8 mouse cellular contexts compared by ENCODE assay signal in the genomic region with DNA sequence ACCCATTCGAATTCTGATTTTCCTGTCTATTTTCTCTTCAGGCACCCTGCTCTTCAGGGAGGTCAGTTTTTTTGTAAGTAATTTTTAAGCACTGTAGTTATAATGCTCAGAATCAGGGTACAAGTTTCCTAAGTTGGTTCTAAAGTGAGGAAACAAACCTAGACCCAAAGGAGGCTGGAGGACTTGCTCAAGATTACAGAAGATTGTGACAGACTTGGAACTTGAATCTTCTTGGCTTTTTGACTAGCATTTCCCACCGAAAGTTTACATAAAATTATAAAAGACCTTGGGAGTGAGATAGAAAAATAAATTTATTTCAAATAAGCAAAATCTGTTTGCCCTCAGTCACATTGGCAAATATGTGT. TPM values are rescaled to one million over a fixed set of nuclear protein-coding genes. Genes with fewer than 3 reads are reported as not detected.
DNase-seq lines count a peak whose midpoint lies in the region; ATAC-seq and TF ChIP-seq lines count a peak whose summit lies in the region.

No protein-coding gene starts in this region.

- no peak for TF ChIP-seq CTCF in heart, adult 2 months (IDR thresholded peaks at IDR 0.05)
- no peak for TF ChIP-seq CTCF in MEL (IDR thresholded peaks at IDR 0.05 in 2 of 3, conservative IDR thresholded peaks at IDR 0.05 in 1 of 3; ENCODE audit: control insufficient read depth in 1 of 3, insufficient read depth in 1 of 3, low read depth in 2 of 3, low read length in 3 of 3, poor library complexity in 1 of 3, severe bottlenecking in 1 of 3)

- no peak for ATAC-seq in hindbrain, embryonic 14.5 days (ENCODE audit: low FRiP score)

- H3K9ac ChIP-seq in heart, adult 2 months (ENCODE audit: low read depth, low read length): peak overlapping the region; percentile 90
- H3K9ac ChIP-seq in MEL (ENCODE audit: control insufficient read depth, low read depth, low read length, poor library complexity, severe bottlenecking): peak overlapping the region; percentile 96
- peak overlapping the region; percentile 80 for H3K9ac ChIP-seq in hindbrain, embryonic 14.5 days

- peaks cover 2% of the 10 kb centered on the region; the same call in 1 of the 2 replicates for H3K4me1 ChIP-seq in heart, adult 2 months (ENCODE audit: control insufficient read depth, insufficient read depth, low read length)
- H3K4me1 ChIP-seq in MEL (ENCODE audit: control insufficient read depth in 1 of 2, insufficient read depth in 2 of 2, low read length in 2 of 2): peaks cover 6 to 9% of the 10 kb centered on the region in 2 experiments
- H3K4me1 ChIP-seq in hindbrain, embryonic 14.5 days (replicated peaks; ENCODE audit: control insufficient read depth, insufficient read depth, low read length): peaks cover 16% of the 10 kb centered on the region; the same call in 1 of the 2 replicates
- H3K4me1 ChIP-seq in megakaryocyte, embryonic 14.5 days: peaks cover 21% of the 10 kb centered on the region; the same call in 1 of the 2 replicates

- intact Hi-C loops in heart, adult 2 months (cut with DNase I): loop anchor here (2.0 to 10.0 kb wide), 2 partner anchors 115 to 333 kb away; a partner anchor contains a TSS

- peak overlapping the region; percentile 92 for H3K4me3 ChIP-seq in heart, adult 2 months
- peak overlapping the region; percentile 88 to 96 for H3K4me3 ChIP-seq in MEL (ENCODE audit: control insufficient read depth in 1 of 2, insufficient read depth in 1 of 2, low read depth in 2 of 2, low read length in 2 of 2)
- H3K4me3 ChIP-seq in hindbrain, embryonic 14.5 days (replicated peaks; ENCODE audit: low read length): peak overlapping the region; percentile 79
- H3K4me3 ChIP-seq in megakaryocyte, embryonic 14.5 days (replicated peaks): peak overlapping the region; percentile 99

- no peaks in the 10 kb centered on the region for H3K9me3 ChIP-seq in MEL (replicated peaks; ENCODE audit: insufficient read depth, low read length)
- no peaks in the 10 kb centered on the region for H3K9me3 ChIP-seq in hindbrain, embryonic 14.5 days (ENCODE audit: control insufficient read depth, low read length)
- no peaks in the 10 kb centered on the region for H3K9me3 ChIP-seq in megakaryocyte, embryonic 14.5 days

- DNase-seq in heart, adult 2 months: no peak
- DNase-seq in heart, adult 8-10 months (ENCODE audit: low spot score): no peak
- no peak for DNase-seq in MEL (ENCODE audit: low read depth, low spot score)
- DNase-seq in hindbrain, embryonic 14.5 days (ENCODE audit: low spot score): no peak
- DNase-seq in Muller cell, postnatal 12 days (ENCODE audit: inconsistent ontology term): no peak
- DNase-seq in layer of hippocampus, postnatal 14 days (ENCODE audit: low spot score in 2 of 2): no peak
- DNase-seq in cerebellum, postnatal 14 days: no peak

- no peak for TF ChIP-seq POLR2A in heart, adult 2 months (IDR thresholded peaks at IDR 0.05; ENCODE audit: insufficient read depth, low read depth, low read length)
- TF ChIP-seq POLR2A in MEL (IDR thresholded peaks at IDR 0.05; ENCODE audit: control insufficient read depth in 1 of 2, insufficient read depth in 1 of 2, low read depth in 1 of 2, low read length in 2 of 2, poor library complexity in 1 of 2): no peak

- H3K4me2 ChIP-seq in hindbrain, embryonic 14.5 days (replicated peaks): peak overlapping the region; percentile 59

- WGBS in heart, adult 2 months: 29% methylated on average over 2 of the region's 2 CpGs
- 38% methylated on average over 2 of the region's 2 CpGs for WGBS in hindbrain, embryonic 14.5 days

- no peak for TF ChIP-seq RAD21 in MEL (IDR thresholded peaks at IDR 0.05; ENCODE audit: low read depth, low read length)

- H3K79me2 ChIP-seq in heart, adult 2 months (replicated peaks; ENCODE audit: control insufficient read depth, insufficient read depth, low read length): no peaks in the 10 kb centered on the region; the same call in 1 of the 2 replicates
- peaks cover 28% of the 10 kb centered on the region for H3K79me2 ChIP-seq in MEL (ENCODE audit: control insufficient read depth, insufficient read depth, low read length, poor library complexity)

- H3K27ac ChIP-seq in heart, adult 2 months: peak overlapping the region; percentile 59
- H3K27ac ChIP-seq in MEL (ENCODE audit: control insufficient read depth, low read depth, low read length): peak overlapping the region; percentile 59
- peak overlapping the region; percentile 75; the same call in 1 of the 2 replicates for H3K27ac ChIP-seq in hindbrain, embryonic 14.5 days

- H3K36me3 ChIP-seq in heart, adult 2 months (ENCODE audit: control insufficient read depth, insufficient read depth, low read length): peaks cover 3% of the 10 kb centered on the region
- peaks cover 6 to 8% of the 10 kb centered on the region in 2 experiments; a peak in 3 of 4 replicates for H3K36me3 ChIP-seq in MEL (ENCODE audit: control insufficient read depth in 1 of 2, insufficient read depth in 2 of 2, low read length in 2 of 2)
- peaks cover 3% of the 10 kb centered on the region; the same call in 1 of the 2 replicates for H3K36me3 ChIP-seq in hindbrain, embryonic 14.5 days (replicated peaks; ENCODE audit: control insufficient read depth, insufficient read depth)
- H3K36me3 ChIP-seq in megakaryocyte, embryonic 14.5 days (replicated peaks; ENCODE audit: low read length): peaks cover 26% of the 10 kb centered on the region

- no peaks in the 10 kb centered on the region for H3K27me3 ChIP-seq in heart, adult 2 months (ENCODE audit: control insufficient read depth, insufficient read depth, low read length)
- H3K27me3 ChIP-seq in MEL (ENCODE audit: control insufficient read depth in 1 of 2, insufficient read depth in 2 of 2, low read length in 2 of 2): no peaks in the 10 kb centered on the region
- H3K27me3 ChIP-seq in hindbrain, embryonic 14.5 days (ENCODE audit: control insufficient read depth, insufficient read depth, low read length): no peaks in the 10 kb centered on the region
- H3K27me3 ChIP-seq in megakaryocyte, embryonic 14.5 days (replicated peaks): no peaks in the 10 kb centered on the region

- TF ChIP-seq EP300 in heart, adult 2 months (IDR thresholded peaks at IDR 0.05; ENCODE audit: insufficient read depth, low read depth, low read length): no peak
- TF ChIP-seq EP300 in MEL (IDR thresholded peaks at IDR 0.05; ENCODE audit: low read depth in 1 of 2, low read length in 2 of 2): no peak

TF ChIP-seq in MEL, 35 proteins besides CTCF, POLR2A, EP300 and RAD21:
- TF ChIP-seq POLR2AphosphoS2 (IDR thresholded peaks at IDR 0.05; ENCODE audit: low read length): no peak
- no peak for TF ChIP-seq ZNF384 (IDR thresholded peaks at IDR 0.05; ENCODE audit: low read depth, low read length)
- TF ChIP-seq CHD2 (IDR thresholded peaks at IDR 0.05; ENCODE audit: low read length): no peak
- no peak for TF ChIP-seq MAZ (IDR thresholded peaks at IDR 0.05; ENCODE audit: low read depth, low read length)
- no peak for TF ChIP-seq MEF2A (IDR thresholded peaks at IDR 0.05; ENCODE audit: extremely low read depth, insufficient replicate concordance, low read depth, low read length, poor library complexity, severe bottlenecking)
- TF ChIP-seq UBTF (IDR thresholded peaks at IDR 0.05; ENCODE audit: borderline replicate concordance, insufficient read depth, low read depth, low read length): no peak
- no peak for TF ChIP-seq JUND (IDR thresholded peaks at IDR 0.05; ENCODE audit: low read depth, low read length)
- no peak for TF ChIP-seq TCF12 (IDR thresholded peaks at IDR 0.05; ENCODE audit: low read depth, low read length)
- TF ChIP-seq MAFK (IDR thresholded peaks at IDR 0.05; ENCODE audit: borderline replicate concordance, low read depth, low read length): no peak
- TF ChIP-seq NELFE (IDR thresholded peaks at IDR 0.05; ENCODE audit: low read depth, low read length): no peak
- TF ChIP-seq ZC3H11A (IDR thresholded peaks at IDR 0.05; ENCODE audit: low read depth, low read length): no peak
- TF ChIP-seq BHLHE40 (IDR thresholded peaks at IDR 0.05; ENCODE audit: borderline replicate concordance, low read depth, low read length): no peak
- TF ChIP-seq CHD1 (IDR thresholded peaks at IDR 0.05; ENCODE audit: low read depth, low read length): no peak
- no peak for TF ChIP-seq NRF1 (IDR thresholded peaks at IDR 0.05; ENCODE audit: insufficient read depth, low read depth, low read length, poor library complexity, severe bottlenecking)
- no peak for TF ChIP-seq MYC (IDR thresholded peaks at IDR 0.05; ENCODE audit: low read depth, low read length)
- no peak for TF ChIP-seq ELF1 (IDR thresholded peaks at IDR 0.05; ENCODE audit: low read depth, low read length)
- no peak for TF ChIP-seq E2F4 (IDR thresholded peaks at IDR 0.05; ENCODE audit: borderline replicate concordance, low read depth, low read length)
- TF ChIP-seq ZKSCAN1 (IDR thresholded peaks at IDR 0.05; ENCODE audit: low read depth, low read length): no peak
- TF ChIP-seq RCOR1 (IDR thresholded peaks at IDR 0.05; ENCODE audit: low read depth, low read length): no peak

RNA-seq across cellular contexts. Expression of a gene that starts 0.9 kb away (rescaled TPM):
- 10 to 100 TPM; 11.7 to 12.5 TPM for total RNA-seq in heart, adult 2 months (2021)
- 5.7 and 10.7 TPM in 2 replicates for polyA plus RNA-seq in heart, adult 2 months (2012; rRNA removed)
- total RNA-seq in heart, adult 8-10 months (2022): 10 to 100 TPM in 3 of 4 experiments, 1 to 10 TPM in 1; 9.9 to 12.2 (median 11.0) TPM
- 27.0 and 31.8 TPM in 2 replicates for total RNA-seq in MEL (2012; rRNA removed)
- 10 to 100 TPM in 1 of 2 experiments, not detected in 1; 32.2 TPM for polyA plus RNA-seq in MEL (2012; ENCODE audit: insufficient read depth in 1 of 2, insufficient read length in 2 of 2, low read depth in 1 of 2, low replicate concordance in 2 of 2, missing spikeins in 1 of 2)
- polyA plus RNA-seq in hindbrain, embryonic 14.5 days (2014; fragmentation: Nextera tagmentation; extraction: Ambion mirVana): 41.0 and 47.4 TPM in 2 replicates
- polyA plus RNA-seq in megakaryocyte, embryonic 14.5 days (2012; ENCODE audit: insufficient read depth, low replicate concordance): 8.4 and 8.7 TPM in 2 replicates
- total RNA-seq in layer of hippocampus, postnatal 14 days (2021): 10 to 100 TPM; 36.7 to 37.1 TPM
